Mouse (Mus musculus): ENCODE measurements around the gene Hoxc8. TPM values are rescaled to one million over a fixed set of nuclear protein-coding genes. Genes with fewer than 3 reads are reported as not detected.

The Hoxc8 gene
- total RNA-seq, 4 experiments from 2014 or later = not detected

DNA sequence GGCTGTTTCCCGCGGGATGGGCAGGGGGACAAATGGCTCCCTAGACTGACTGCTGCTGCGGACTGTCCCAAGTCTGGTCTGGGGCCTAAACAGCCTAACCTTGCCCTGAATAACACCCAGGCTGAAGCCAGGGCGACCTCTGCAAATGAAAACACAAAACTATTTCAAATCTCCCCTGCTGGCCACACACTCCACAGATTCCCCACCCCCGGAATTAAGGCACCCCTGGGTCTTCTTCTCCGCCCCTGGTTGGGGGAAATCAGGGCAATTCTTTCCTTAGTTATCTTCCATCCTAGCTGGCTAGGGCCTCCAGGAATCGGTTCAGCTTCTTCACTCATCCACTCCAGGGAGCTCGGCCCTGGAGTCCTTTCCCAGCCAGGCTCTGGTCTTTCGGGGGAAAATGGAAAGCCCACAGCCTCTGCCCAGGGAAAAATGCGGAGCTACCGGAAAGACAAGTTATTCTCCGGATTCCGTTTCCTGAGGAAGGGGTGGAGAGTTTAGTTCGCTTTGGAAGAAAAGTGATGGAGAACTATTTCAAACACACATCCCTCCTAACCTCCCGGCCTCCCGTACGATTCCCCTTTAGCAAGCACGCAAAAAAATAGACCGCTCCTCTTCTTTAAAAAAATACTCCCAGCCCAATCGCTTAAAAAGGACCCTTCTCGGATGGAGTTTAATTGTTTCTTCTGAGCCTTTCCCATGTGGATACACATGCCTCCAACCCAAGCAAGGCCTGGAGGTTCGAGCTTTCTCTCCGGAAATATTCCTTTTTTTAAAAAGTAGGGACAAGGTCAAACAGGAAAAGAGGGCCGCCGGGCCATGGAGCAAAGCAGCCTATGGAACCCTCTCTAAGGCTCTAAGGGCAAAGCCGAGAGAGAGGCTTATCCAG is 25.2 kb upstream of the Hoxc8 start:
- no peak for DNase-seq (ENCODE audit: low spot score)

DNA sequence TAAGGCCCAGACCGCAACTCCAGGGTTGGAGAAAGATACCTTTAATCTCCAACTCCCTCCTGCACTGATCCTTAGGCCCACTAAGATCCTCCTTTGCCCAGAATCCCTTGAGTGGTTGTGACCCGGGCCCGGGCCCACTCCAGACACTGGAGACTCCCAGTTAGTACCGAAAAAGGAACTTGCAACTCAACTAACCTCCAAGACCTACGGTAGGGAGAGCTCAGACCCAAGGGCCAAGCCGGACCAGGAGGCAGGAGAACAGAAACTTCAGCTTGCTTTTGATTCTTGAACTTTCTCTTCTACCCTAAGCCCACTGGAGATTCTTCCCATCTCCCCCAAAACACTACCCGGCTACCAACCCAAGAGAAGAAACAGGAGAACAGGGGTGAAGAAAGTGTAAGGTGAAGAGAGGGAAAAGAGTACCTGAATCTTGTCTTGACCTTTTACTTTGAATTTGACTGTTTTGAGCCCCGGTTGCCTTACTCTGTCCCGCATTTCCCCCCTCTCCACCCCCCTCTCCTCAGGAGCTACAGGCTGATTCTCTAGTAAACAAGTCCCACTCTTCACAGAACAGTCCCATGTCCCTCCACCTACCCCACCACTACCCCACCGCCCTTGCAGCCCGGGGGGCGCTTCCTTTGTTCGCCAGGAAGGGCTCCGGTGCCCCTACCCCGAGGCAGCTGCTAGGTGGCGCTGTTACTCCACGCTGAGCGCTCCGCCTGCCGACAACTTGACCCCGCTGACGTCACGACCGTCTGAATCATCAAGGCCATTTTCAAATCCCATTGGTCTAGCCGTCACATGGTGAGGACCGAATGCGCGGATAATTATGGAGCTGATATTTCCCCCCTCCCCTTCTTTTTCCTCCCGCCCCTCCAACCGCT is 24.3 kb upstream of the Hoxc8 start:
- DNase-seq (ENCODE audit: low spot score) = no peak

DNA sequence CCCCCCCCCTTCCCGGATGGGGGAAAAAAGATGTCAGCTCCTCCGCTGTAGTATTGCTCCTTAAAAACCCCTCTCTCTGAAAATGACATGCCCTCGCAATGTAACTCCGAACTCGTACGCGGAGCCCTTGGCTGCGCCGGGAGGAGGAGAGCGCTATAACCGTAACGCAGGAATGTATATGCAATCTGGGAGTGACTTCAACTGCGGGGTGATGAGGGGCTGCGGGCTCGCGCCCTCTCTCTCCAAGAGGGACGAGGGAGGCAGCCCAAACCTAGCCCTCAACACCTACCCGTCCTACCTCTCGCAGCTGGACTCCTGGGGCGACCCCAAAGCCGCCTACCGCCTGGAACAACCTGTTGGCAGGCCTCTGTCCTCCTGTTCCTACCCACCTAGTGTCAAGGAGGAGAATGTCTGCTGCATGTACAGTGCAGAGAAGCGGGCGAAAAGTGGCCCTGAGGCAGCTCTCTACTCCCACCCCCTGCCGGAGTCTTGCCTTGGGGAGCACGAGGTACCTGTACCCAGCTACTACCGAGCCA is 23.6 kb upstream of the Hoxc8 start, which contains the start of gene Hoxc10:
Gene Hoxc10, plus strand, starts transcription at position 21 of the 536 bp plus-strand sequence.
- DNase-seq (ENCODE audit: low spot score) = no peak

DNA sequence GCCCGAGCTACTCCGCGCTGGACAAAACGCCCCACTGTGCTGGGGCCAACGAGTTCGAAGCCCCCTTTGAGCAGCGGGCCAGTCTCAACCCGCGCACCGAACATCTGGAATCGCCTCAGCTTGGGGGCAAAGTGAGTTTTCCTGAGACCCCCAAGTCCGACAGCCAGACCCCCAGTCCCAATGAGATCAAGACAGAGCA is 23.2 kb upstream of the Hoxc8 start, which contains the start of gene Hoxc5:
Gene Hoxc5, plus strand, starts transcription at position 132 of the 199 bp plus-strand sequence.
- no peak for DNase-seq (ENCODE audit: low spot score)

DNA sequence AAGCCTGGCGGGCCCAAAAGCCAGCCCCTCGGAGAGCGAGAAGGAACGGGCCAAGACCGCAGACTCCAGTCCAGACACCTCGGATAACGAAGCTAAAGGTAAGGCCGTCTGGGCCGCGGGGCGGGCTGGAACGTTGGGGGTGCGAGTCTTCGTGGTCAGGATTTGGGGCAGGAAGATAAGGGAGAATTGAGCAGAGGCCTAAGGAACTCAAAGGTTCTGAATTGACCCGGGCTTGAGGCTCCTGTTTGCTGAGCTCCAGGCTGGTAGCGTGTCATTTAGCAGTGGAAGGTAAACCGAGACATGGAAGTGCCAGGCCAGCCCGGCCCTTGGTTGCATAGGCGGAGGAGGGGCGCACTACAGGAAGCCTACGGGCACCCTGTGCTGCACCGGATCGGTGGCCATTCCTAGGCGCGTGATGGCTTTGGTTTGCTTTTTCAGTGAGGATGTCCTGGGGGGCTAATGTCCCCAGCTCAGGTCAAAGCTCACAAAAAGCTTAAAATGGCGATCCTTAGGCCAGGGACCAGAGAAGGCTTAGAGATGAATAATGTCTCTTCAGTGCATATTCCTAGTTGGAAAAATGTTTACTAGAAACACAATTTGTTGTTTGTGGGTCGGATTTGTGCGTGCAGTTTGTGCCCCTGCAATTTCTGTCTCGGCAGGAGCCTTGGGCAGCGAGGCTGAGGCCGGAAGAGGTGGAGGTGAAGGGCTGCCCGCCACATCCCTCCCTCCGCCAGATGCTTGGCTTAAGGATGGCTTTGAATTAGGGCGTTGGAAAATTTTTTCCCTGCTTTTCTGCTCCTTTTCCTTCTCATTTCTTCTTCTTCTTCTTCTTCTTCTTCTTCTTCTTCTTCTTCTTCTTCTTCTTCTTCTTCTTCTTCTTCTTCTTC is 22.7 kb upstream of the Hoxc8 start:
- no peak for DNase-seq (ENCODE audit: low spot score)

DNA sequence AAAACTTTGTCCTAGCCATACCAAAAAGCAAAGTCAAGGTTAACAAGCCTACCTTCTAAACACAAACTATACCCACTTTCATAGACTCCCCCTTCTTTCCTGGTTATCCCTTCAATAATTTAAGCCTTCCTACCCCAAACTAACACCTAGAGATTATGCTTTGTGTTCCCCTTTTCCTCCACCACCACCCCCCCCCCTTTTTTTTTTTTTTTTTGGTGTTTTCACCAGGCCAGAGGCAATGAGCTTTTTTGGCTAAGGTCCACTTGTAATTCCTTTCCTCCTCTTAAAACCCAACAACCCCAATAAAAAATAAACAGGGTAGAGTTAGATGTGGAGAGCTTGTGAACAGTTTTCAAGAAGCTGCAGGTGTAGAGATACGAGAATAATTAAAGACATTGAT is 21.1 kb upstream of the Hoxc8 start:
- no peak for DNase-seq (ENCODE audit: low spot score)

DNA sequence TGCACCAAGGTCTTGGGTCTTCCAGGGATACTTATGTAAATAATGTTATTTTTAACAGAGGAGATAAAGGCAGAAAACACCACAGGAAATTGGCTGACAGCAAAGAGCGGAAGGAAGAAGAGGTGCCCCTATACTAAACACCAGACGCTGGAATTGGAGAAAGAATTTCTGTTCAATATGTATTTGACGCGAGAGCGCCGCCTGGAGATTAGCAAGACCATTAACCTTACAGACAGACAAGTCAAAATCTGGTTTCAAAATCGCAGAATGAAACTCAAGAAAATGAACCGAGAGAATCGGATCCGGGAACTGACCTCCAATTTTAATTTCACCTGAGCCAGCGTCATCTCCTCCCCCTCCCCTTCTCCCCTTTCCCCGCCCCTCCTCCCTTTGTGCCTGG is 19.7 kb upstream of the Hoxc8 start:
- DNase-seq (ENCODE audit: low spot score) = no peak

DNA sequence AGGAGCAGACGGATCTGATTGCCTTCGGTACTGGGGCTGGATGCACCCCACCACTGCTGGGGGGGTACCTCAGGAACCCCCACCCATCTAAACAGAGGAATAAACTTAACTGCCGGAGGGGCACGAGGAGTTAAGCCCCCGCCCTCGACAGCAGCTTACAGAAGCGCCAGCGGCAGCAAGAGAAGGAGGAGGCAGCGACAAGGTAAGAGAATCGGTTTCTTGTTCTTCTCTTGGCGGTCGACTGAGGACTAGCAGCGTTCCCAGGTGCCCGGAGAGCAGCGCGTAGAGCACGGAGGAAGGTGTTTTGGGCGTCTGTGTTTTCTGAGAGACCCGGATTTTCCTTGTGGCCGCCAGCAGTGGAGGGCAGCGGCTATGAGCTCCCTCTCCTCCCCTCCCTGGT is 18.2 kb upstream of the Hoxc8 start:
- no peak for DNase-seq (ENCODE audit: low spot score)

DNA sequence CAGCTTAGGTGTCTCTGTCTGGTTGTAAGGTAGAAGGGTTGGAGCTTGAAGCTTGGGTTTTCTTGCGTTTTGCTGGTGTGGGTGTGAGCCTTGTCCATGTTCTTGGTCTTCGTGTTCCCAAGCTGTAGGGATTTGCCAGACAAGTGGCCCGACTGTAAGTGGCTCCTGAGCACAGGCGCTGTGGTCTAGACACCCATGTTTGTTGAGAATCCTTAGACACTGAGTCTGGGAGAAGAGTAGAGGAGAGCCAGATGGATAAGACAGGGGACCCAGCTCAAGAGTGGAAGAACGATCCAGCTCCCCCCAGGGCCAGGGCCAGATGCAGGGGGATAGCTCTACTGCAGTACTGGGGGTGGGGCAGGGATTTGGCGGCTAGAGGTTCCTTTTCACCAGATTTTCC is 17.7 kb upstream of the Hoxc8 start:
- DNase-seq (ENCODE audit: low spot score) = no peak

DNA sequence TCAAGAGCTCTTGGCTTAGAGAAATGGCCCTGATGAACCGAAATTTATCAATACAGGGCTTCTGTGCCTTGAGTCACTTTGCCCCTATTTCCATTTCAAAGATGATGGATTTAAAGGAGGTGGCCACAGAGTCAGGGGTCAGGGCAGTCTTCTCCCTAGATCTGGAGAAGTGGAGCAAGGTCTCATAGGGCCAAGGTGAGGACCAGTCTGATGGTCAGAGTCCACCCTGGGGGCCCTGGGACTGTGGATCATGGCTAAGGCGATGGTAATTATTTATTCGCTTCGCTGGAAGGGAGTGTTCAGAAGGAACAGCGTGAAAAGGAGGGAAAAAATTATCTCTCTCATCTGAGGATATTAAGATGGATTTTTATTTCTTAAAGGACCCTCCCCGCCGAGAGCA is 15.4 kb upstream of the Hoxc8 start:
- no peak for DNase-seq (ENCODE audit: low spot score)

DNA sequence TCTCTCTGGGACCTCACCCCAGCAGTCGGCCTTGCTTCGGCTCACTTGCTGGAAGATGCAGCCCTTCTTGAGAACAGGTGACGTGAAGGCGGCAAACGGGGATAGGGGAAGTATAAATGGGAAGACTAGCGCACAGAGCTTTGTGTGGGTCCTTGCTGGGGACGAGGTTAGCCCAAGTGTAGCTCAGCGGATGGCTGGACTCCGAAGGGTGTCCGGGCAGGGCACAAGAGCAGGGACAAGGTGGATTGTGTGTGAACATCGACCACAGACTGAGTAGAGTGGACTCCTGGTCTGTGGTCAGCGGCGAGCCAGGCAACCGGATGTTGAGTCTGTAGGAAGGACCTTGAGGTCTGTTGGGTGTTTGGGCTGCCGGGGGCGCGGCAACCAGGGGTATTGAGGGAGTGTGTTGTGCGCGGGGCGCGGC is 14.7 kb upstream of the Hoxc8 start:
- DNase-seq (ENCODE audit: low spot score) = no peak

DNA sequence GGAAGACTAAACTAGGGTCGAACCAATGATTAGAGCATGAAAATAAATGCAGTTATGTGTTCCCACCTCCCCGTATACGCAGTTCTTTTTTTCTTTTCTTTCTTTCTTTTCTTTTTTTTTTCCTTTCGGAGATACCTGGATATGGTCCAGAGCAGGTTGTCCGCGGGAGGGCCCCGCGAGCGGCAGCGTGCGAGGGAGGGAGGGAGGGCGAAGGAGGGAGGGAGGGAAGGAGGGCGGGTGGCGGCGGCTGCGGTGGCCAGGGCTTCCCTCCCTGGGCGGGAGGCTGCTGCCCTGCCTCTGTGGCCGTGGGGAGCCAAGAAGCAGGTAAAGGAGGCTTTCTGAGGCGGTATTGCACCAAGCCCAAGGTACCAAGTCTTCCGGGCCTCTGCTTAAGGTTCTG is 14.2 kb upstream of the Hoxc8 start, which contains the start of gene Hoxc9:
Gene Hoxc9, plus strand, starts transcription at position 269 of the 400 bp plus-strand sequence.
- no peak for DNase-seq (ENCODE audit: low spot score)

DNA sequence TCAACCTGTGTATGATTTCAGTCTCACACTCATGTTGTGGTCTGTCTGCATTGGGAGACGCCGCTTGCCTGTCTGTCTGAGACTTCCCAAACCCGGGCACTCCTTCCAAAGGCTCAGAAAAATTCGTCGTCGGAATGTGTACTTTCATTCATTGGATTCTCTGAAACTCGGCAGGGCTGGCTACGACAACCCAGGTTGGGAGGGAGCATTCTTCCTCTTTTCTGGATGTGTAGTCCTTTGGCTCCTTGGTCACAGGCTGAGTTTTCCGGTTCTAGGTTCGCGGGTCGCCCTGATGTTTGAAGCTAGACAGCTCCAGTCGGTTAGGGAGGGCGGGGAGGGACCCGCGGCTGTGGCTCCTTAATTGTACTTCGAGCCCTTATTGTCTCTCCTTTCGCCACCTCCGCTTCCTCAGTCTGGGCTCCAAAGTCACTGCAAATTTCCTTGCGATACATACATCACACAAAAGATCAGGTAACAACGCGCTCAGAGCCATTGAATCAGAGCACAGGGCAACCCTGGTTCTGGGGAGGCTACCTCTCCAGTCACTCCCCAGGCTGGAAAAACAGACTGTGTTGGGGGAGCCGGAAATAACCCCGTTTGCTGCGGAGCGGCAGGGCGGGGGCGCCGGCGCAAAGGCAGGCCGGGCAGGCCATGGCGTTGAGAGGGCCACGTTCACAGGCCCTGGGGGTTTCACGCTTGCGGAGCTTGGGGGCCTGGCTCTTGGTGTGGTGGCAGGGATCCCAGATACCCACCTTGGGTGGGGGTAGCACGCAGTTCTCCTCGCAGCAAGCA is 13.6 kb upstream of the Hoxc8 start:
- no peak for DNase-seq (ENCODE audit: low spot score)

DNA sequence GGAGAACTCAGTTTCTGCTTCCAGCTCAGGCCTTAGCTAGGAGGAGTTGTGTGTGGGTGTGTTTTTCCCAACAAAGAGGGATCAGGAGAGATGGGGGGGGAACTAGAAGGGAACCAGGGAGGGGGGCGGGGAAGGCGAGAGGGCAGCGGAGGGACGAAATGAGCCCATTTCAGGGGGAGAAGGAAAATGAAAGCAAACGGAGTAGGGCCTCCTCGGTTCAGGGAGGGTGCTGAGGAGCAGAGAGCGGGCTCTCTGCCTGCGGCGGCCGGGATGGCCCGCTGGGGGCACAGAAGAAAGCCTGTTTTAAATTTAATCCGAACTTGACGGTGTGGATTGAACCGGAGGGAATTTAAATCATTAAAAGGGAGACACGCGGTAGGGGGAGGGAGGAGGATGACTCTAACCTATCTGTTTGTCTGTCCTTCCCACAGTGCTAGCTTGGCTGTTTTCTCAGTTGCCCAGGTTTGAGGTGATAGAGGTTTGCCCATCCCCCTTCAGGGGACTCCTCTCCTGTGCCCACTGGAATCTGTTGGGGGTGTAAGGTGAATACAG is 12.9 kb upstream of the Hoxc8 start:
- DNase-seq (ENCODE audit: low spot score) = no peak

DNA sequence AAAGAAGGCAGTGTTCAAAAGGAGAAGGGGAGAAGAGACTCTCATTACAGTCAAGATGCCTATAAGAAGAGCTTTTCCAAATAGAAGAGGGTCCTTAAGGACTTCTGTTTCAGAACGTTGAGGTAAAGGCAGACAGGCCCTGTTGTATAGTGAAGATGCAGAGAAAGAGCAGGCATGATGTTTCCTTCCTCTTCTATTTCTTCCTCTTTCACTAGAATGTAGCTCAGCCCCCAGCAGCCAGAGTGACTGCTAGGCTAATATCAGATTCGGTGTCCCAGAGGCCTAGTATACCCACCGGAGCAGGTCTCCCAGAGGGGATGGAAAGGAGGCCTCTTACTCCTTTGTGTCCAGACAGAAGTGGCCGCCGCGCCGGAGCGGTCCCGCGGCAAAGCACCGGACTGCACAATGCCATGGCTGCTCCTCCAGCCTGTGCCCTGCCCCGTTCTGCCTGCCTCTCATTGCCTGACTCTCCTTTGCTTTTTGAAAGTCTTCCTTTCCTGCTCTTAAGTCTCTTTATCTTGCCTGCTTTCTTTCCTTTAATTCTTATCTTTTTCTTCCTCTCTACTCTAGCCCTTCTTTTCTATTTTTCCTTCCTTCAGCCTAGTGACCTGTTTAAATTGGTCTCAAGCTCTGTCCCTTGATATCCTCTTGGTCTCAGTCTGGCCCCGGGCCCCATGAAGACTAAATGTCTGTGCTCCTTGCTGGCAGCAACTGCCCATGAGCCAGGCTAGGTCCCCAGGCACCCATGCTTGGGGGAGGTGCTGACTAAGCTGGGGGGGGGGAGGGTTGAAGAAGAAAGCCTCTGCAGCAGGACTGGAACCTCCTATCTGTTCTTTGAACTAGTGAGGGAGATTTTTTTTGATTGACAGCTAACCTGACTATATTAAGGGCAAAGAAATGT is 11.5 kb upstream of the Hoxc8 start:
- no peak for DNase-seq (ENCODE audit: low spot score)

DNA sequence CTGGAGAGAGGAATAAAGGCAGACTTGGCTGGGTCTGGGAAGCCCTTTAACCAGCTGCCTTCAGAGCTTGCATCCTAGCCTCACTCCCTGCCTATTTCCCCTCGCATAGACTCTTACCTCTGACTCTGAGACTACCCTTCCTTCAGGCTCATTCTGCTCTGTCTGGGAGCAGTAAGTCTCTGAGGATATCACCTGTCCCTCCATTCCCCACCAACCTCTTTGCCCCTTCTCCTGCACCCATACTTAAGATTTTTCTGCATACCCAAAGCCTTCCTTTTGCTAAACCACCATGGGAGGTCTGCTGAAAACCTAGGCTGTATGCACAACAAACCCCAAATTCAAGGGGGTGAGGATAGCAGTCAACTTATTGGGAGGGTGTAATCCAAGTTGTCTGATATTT is 10.5 kb upstream of the Hoxc8 start:
- no peak for DNase-seq (ENCODE audit: low spot score)

DNA sequence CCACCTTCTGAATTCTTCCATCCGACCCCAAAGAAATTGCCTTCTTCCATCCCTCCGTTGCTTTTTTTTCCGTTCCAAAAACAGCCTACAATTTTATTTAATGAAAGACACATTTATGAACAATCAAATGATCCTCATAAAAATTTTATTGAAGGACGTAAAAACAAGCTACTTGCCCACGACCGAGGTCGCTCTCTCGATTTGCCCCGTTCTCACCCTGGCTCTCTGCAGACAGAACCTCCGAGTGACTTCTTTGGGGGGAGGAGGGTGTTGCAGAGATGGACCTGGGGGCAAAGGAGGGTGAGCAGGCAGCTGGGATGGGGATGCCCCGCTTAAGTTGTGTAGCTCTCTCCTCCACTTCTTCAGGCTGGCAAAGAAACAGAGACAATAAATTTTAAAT is 10.1 kb upstream of the Hoxc8 start:
- no peak for DNase-seq (ENCODE audit: low spot score)

DNA sequence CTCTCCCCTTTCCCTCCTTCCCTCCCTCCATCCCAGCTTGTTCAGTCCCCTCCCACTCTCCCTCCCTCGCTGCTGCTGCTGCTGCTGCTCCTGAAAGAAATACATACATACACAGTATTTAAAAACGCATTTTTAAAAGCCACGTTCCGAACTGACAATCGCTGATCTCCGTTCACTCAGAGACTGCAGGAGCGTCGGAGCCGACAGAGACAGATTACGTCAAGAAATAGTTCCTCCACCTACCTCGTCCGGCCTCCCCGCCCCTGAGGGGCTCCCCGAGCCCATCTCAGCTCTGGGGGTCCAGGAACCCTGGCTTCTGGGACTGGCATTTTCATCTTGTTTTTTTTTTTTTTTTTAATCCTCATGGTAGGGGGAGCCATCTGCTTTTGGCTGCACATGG is 9.5 kb upstream of the Hoxc8 start:
- DNase-seq (ENCODE audit: low spot score) = no peak

Measured in heart, adult 8-10 months (tissue).